Mouse (Mus musculus): ENCODE measurements around the gene Tead2.
A peak's percentile ranks its signal among the peaks of the same experiment; 100 is the strongest.
"Not testable (repeated sequence)": the region's sequence is repeated elsewhere in the genome, so short reads cannot be mapped to it uniquely, and the experiment has no call there.

Tead2 gene

GRCm38 (mm10) chr7:45215673-45216441 lies at the start of gene Tead2:
Gene Tead2 (plus strand): TSS chr7:45215753.
- peak; percentile 76 for DNase-seq (ENCODE audit: low spot score)

DNA sequence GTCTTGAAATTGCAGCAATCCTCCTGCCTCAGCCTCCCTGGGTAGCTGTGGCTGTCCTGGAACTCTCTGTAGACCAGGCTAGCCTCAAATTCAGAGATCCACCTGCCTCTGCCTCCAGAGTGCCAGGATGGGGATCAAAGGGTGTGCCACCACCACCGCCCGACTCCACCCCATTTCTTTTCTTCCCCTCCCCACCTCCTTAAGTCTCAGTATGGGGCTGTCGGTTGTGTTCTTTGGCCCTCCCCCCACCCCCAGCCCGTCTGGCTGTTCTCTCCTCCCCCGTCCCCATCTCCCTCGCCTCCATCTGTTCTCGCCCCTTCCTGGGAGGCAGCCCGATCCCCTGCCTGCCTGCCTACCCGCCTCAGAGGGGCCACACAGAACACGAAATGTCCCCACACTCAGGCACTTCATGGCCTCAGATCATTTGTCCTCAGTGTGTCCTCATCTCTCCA lies 48.6 kb upstream of the Tead2 start:
- DNase-seq (ENCODE audit: low spot score) = no peak

DNA sequence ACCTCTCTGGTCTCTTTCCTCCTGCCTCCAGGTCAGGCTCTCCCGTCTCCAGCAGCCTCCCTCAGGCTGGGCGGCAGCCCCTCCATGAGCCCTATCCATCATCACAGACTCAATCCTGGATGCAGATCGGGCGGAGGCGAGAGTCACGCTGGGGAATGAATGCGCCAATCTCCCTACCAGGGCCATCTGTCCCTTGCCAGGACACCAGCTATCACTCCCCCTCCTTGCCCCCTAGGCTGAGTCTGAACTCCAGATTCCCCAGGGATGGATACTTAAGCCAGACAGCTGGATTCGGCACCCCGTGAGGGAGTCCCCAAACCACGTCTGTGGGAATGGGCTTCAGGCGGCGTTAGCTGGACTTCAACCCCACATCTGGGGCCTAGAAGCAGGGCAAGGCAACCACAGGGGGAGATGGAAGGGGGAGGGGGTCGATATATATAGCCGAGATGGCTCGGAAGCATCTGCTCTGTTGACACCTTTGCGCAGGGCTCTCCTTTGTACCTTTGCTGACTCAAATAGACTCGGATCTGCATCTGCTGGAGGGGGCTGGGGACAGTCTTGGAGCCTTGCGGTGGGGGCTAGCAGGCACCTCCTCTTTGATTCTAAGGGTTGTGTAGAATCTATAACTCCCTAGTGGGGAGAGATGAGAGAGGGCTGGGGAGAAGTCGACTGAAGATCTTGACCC lies 47.6 kb upstream of the Tead2 start:
- DNase-seq (ENCODE audit: low spot score) = no peak

GRCm38 (mm10) chr7:45168656-45169055 lies 46.9 kb upstream of the Tead2 start:
- no peak for DNase-seq (ENCODE audit: low spot score)

DNA sequence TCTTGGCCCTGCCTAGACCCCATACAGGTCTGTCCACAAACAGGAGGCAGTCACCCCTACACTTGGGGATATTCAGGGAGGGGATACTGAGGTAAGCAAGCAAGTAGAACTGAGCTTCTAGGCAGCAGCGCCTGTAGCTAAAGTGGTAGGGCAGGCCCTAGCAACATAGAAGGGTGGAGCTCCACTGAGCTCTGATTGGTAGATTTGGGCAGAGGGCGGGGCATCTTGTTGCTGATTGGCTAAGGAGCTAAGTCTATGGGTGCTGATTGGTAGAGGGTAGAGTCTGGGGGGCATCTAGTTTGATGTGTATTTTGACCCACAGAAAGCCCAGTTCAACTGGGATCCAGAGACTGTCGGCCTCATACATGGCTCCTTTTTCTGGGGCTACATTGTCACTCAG lies 46.1 kb upstream of the Tead2 start:
- no peak for DNase-seq (ENCODE audit: low spot score)

DNA sequence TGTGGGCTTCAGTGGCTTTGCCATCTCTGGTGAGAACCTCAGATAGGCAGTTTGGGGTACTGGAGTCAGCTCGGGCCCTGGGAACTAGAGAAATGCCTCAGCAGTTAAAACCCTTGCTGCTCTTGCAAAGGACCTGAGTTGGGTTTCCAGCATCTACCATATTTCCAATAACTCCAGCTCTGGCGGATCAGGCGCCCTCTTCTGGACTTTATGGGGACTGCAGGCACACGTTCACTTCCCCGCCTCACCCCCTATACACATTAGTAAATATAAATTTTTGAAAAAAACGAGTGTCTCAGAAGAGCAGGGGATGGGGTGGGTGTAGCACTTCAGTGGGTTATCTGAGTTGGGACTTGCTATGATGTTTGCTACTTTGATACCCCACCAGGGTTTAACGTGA lies 42.6 kb upstream of the Tead2 start:
- DNase-seq (ENCODE audit: low spot score) = no peak

GRCm38 (mm10) chr7:45173772-45174171 lies 41.8 kb upstream of the Tead2 start:
- not testable (repeated sequence) for DNase-seq (ENCODE audit: low spot score)

DNA sequence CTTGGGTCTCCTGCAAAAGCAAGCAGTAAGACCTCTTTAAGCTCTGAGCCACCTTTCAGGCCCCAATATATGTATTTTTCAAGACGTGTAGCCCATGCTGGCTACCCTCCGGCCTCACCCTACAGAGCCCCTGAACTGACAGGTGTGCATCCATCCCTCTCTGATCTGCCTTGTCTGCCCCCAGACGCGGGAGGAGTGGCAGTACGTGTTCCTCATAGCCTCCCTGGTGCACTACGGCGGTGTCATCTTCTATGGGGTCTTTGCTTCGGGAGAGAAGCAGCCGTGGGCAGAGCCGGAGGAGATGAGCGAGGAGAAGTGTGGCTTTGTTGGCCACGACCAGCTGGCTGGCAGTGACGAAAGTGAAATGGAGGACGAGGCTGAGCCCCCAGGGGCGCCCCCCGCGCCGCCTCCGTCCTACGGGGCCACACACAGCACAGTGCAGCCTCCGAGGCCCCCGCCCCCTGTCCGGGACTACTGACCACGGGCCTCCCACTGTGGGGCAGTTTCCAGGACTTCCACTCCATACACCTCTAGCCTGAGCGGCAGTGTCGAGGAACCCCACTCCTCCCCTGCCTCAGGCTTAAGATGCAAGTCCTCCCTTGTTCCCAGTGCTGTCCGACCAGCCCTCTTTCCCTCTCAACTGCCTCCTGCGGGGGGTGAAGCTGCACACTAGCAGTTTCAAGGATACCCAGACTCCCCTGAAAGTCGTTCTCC lies 40.8 kb upstream of the Tead2 start:
- peak; percentile 54 for DNase-seq (ENCODE audit: low spot score)

DNA sequence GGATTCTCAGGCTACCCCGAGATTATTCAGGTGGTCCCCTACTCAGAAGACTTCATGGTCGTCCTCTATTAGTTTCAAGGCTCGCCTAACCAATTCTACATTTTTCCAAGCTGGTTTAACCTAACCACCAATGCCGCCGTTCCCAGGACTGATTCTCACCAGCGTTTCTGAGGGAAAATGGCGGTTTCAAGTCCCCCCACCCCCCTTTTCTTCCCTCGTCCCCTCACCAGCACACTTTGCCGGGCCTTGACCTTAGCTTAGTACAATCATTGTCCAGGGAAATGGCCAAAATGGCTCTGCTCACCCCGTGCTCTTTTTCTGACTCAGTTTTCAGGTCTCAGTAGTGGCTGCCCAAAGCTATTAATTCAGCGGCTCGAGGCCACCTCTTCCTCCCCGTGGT lies 40.2 kb upstream of the Tead2 start:
- peak; percentile 31 for DNase-seq (ENCODE audit: low spot score)

GRCm38 (mm10) chr7:45175929-45176328 lies 39.6 kb upstream of the Tead2 start:
- no peak for DNase-seq (ENCODE audit: low spot score)

DNA sequence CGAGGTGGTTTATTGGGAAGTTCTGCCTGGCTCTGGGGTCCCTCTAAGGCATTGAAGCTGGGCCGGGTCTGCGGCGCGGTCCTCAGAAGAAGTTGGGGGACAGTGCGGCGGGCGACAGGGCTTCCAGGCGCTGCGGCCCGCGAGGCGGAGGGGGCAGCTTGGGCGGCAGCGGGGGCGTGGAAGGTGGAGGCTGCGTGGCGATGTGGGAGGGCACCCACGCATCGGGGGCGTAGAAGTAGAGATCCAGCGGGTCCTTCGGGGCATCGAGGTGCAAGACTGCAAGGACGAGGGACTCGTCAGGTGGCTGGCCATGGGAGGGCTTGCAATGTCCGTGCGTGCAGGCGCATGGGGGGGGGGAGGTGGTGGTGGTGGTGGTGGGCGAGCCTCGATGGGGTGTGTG lies 39.2 kb upstream of the Tead2 start:
- no peak for DNase-seq (ENCODE audit: low spot score)

DNA sequence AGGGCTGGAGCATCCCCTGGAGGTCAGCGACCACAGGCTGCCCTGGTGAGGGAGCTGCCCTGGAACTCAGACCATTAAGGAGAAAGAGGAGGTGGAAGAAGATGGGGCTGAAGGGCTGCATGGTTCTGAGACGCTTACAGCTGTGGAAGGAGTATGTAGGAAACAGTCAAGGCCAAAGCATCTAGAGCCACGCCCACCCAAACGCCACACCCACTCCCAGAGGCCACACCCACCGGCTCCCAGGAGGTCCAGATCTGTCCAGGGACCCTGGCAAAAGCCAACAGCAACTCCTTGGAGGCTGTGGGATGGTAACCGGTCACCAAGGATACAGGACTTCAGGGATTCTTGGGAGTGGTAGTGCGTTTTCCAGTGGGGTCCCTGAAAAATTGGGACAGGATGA lies 37.0 kb upstream of the Tead2 start:
- no peak for DNase-seq (ENCODE audit: low spot score)

GRCm38 (mm10) chr7:45179469-45179868 lies 36.1 kb upstream of the Tead2 start, which contains the start of gene Gfy:
Gene Gfy (minus strand): TSS chr7:45179569.
- no peak for DNase-seq (ENCODE audit: low spot score)

GRCm38 (mm10) chr7:45180896-45181477 lies 34.6 kb upstream of the Tead2 start, which contains the start of gene Pth2:
Gene Pth2 (plus strand): TSS chr7:45180995.
- DNase-seq (ENCODE audit: low spot score) = no peak

- peak; percentile 38 for DNase-seq (ENCODE audit: low spot score)
Observed at GRCm38 (mm10) chr7:45181540-45181939, 34.0 kb upstream of the Tead2 start.

DNA sequence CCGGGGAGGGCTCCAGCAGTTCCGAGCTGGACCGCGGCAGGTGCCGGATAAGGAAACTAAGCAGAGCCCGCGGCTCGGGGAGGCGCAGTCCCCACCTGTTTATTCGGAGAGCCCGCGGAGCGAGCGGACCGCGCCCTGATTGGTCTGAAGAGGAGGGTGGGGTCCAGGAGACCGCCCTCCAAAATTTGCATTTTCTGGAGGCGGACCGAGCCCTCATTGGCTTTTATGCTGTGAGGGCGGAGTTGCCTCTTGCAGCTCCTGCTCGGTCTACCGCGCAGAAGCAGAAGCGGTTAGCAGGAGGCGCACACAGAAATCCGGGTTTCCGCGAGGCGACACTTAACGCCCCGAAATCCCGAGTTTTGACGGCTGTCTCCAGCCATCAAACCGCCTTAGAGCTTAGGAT lies 33.4 kb upstream of the Tead2 start:
- DNase-seq (ENCODE audit: low spot score) = peak; percentile 93

- DNase-seq (ENCODE audit: low spot score) = no peak
Observed at GRCm38 (mm10) chr7:45182606-45183005, 32.9 kb upstream of the Tead2 start.

- DNase-seq (ENCODE audit: low spot score) = no peak
Observed at GRCm38 (mm10) chr7:45183672-45184071, 31.9 kb upstream of the Tead2 start.

GRCm38 (mm10) chr7:45185921-45186320 lies 29.6 kb upstream of the Tead2 start:
- DNase-seq (ENCODE audit: low spot score) = no peak

DNA sequence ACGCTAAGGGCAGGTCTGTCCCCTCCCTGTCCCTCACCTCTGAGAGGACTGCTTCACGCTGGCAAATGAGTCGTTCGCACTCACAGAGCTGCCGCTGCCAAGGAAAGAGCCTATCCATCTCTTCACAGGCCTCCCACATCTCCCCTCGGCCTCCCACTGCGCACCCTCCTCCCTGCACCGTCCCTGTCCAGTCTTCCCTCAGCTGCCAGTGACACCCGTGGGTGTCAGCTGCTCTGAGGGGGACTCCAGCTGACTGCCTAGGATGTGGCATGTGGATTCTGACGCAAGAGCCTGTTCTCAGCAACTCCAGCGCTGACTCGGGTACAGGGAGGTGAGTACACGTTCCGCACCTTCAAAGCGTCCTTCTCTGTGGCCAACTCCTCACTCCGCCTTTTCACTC lies 26.0 kb upstream of the Tead2 start:
- DNase-seq (ENCODE audit: low spot score) = no peak

DNA sequence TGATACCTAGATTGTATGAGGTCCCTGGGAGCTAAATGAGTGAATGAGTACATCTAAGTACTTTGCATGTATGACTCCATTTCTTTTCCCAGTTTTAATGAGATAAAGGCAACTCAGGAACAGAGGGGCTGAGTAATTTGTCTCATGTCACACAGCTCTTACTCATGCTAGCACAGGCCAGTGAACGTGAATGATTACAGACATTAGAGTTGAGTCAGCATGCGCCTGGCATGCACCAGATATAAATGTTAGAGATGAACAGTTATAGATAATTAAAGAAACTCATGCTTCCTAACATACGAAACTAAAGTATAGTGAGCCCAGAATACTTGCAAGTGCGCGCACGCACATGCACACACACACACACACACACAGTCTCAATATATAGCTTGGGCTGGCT lies 25.4 kb upstream of the Tead2 start:
- DNase-seq (ENCODE audit: low spot score) = no peak

DNA sequence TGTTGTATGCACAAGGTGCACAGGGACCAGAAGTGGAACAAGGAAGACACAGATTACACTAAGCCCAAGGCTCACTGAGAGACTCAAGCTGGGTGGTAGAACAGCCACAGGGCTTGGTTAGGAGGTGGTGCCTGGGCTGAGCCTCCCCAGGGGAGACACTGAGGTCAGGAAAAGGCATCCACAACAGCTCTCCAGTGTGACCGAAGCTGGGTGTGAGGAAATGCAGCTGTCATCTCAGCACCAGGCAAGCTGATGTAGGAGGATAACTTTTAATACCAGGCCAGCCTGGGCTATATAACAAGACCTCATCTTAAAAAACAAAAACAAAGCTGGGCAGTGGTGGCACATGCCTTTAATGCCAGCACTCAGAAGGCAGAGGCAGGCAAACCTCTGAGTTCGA lies 24.4 kb upstream of the Tead2 start:
- no peak for DNase-seq (ENCODE audit: low spot score)

Measured in embryo, embryonic 10 days (tissue).